Mouse (Mus musculus) liver, embryonic 11.5 days (tissue): ENCODE measurements around the gene Carf. TPM values are rescaled to one million over a fixed set of nuclear protein-coding genes. Genes with fewer than 3 reads are reported as not detected.

ENCODE experiments used
- ATAC-seq: fragments of 200-750 bp; cut with Nextera tagmentation; replicated peaks from 2 replicates; pipeline ENCODE4 v1.8.0; 2017; ENCODE audit warnings: moderate number of reproducible peaks, mild to moderate bottlenecking, moderate TSS enrichment, moderate library complexity; ENCODE audit not compliant: low FRiP score
- DNase-seq: peaks from one replicate; pipeline ENCODE4 v3.0.0-alpha.2; 2017; ENCODE audit warnings: low spot score
- H3K27ac ChIP-seq: fragments of 300-500 bp; sonication (generic); 2 replicates; pipeline ENCODE4 v1.5.1; 2014; ENCODE audit warnings: mild to moderate bottlenecking, low read depth, low read length, control low read depth
- H3K27me3 ChIP-seq: fragments of 300-500 bp; sonication (generic); replicated peaks from 2 replicates; pipeline ENCODE4 v1.6.1; 2014; ENCODE audit warnings: low read length, mixed read lengths; ENCODE audit not compliant: control insufficient read depth, insufficient read depth
- H3K36me3 ChIP-seq: fragments of 300-500 bp; sonication (generic); 2 replicates; pipeline ENCODE4 v1.6.1; 2014; ENCODE audit warnings: mild to moderate bottlenecking, low read length, moderate library complexity, mixed read lengths; ENCODE audit not compliant: control insufficient read depth, insufficient read depth
- H3K4me1 ChIP-seq: fragments of 300-500 bp; sonication (generic); replicated peaks from 2 replicates; pipeline ENCODE4 v1.6.1; 2014; ENCODE audit warnings: low read length, mixed read lengths; ENCODE audit not compliant: control insufficient read depth, insufficient read depth
- H3K4me2 ChIP-seq: fragments of 300-500 bp; sonication (generic); 2 replicates; pipeline ENCODE4 v1.6.1; 2014; ENCODE audit warnings: mild to moderate bottlenecking, control low read depth, moderate library complexity
- H3K4me3 ChIP-seq: fragments of 300-500 bp; sonication (generic); 2 replicates; pipeline ENCODE4 v1.5.1; 2014; ENCODE audit warnings: low read depth, low read length, control low read depth
- H3K9ac ChIP-seq: fragments of 300-500 bp; sonication (generic); 2 replicates; pipeline ENCODE4 v1.6.1; 2014; ENCODE audit warnings: low read depth, low read length, control low read depth
- H3K9me3 ChIP-seq: fragments of 300-500 bp; sonication (generic); 2 replicates; pipeline ENCODE4 v1.6.1; 2016; ENCODE audit warnings: low read length, inconsistent platforms, mixed read lengths; ENCODE audit not compliant: control insufficient read depth
- WGBS: fragments of 180-500 bp; shearing (Covaris S2); extraction: QIAGEN DNeasy Blood & Tissue Kit; methylation state at CpG from one replicate; pipeline ENCODE4 v1.1.7; 2014; 5-methylcytosine and 5-hydroxymethylcytosine counted together
- polyA plus RNA-seq: library from polyadenylated mRNA; unstranded; fragments of >200 nt; fragmentation: Nextera tagmentation; extraction: Ambion mirVana; gene quantifications from 2 replicates; pipeline ENCODE4 v1.2.1, GENCODE M21; 2014

The Carf gene
- polyA plus RNA-seq, 1 experiment from 2014 or later = 5.9 TPM

GRCm38 (mm10) chr1:60196813-60197212 lies 98.8 kb downstream of the Carf start:
- ATAC-seq (no peak), DNase-seq (no peak)
- H3K9ac ChIP-seq = no peak overlapping the region
- WGBS = 68% methylated on average over 3 of the region's 3 CpGs
- H3K4me2 ChIP-seq = no peak overlapping the region
- H3K4me3 ChIP-seq = no peak overlapping the region
- no peak overlapping the region for H3K27ac ChIP-seq
- H3K27me3 ChIP-seq = no peaks in the 10 kb centered on the region
- H3K36me3 ChIP-seq = peaks cover 6% of the 10 kb centered on the region; the same call in 1 of the 2 replicates
- H3K4me1 ChIP-seq = no peaks in the 10 kb centered on the region
- no peaks in the 10 kb centered on the region for H3K9me3 ChIP-seq

- H3K4me2 ChIP-seq = no peak overlapping the region
- H3K9me3 ChIP-seq = no peaks in the 10 kb centered on the region
- H3K9ac ChIP-seq = no peak overlapping the region
- ATAC-seq (no peak), DNase-seq (no peak)
- H3K36me3 ChIP-seq = peaks cover 14% of the 10 kb centered on the region
- no peaks in the 10 kb centered on the region for H3K4me1 ChIP-seq
- H3K27me3 ChIP-seq = no peaks in the 10 kb centered on the region
- H3K27ac ChIP-seq = no peak overlapping the region
- WGBS = 87% methylated on average over 4 of the region's 4 CpGs
- no peak overlapping the region for H3K4me3 ChIP-seq
Observed at GRCm38 (mm10) chr1:60199006-60199405, 101.0 kb downstream of the Carf start.

Other genes starting within 250 kb of the Carf start
- gene Fam117b, start 185.2 kb upstream of the Carf start, polyA plus RNA-seq = 10.3 and 10.6 TPM in 2 replicates
- 0.92 and 1.1 TPM in 2 replicates for gene Ica1l, start 55.1 kb upstream of the Carf start, polyA plus RNA-seq
- 104 and 107 TPM in 2 replicates for gene Wdr12, start 398 bp downstream of the Carf start, polyA plus RNA-seq
- gene Nbeal1, start 82.4 kb downstream of the Carf start, polyA plus RNA-seq = 3.3 and 3.6 TPM in 2 replicates
- 24.5 and 29.5 TPM in 2 replicates for gene Cyp20a1, start 245.1 kb downstream of the Carf start, polyA plus RNA-seq